Mouse (Mus musculus): ENCODE measurements around the gene Clock.

Clock gene

DNA sequence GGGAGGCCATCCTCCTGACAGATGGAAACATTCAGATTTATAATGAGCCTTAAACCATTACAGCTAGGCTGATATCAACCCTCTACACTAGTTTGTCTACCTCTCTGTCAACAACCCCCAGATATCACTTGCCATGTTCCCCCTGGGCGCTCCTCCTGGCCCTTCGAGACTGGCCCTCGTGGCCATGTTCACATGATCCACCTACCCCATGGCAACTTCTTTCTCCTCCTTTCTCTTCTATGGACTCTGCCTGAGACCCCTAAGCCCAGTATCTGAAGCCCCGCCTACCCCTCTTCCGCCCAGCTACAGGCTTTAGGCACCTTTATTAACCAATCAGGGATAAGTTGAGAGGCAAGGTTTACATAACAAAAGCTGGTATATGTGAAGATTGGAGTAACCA, 124.8 kb downstream of the Clock start:
- DNase-seq (ENCODE audit: low read depth, low spot score), result no peak

DNA sequence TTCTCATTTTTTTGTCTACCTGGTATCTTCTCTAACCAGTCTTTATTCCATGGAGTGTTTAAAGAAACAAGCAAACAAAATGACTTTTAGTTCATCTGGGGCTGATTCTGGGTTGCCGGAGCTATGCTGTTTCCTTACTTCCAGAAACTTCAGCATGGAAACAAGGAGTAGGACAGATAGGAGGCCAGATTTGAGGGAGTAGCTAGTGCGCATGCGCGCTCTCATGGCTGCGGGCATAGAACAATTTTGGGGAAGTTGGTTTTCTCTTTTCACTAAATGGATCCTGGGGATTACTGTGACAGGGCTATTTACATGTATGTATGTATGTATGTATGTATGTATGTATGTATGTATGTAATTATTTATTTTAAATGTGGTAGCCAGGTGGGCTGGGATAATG, 125.4 kb downstream of the Clock start:
- no peak for DNase-seq (ENCODE audit: low read depth, low spot score)

DNA sequence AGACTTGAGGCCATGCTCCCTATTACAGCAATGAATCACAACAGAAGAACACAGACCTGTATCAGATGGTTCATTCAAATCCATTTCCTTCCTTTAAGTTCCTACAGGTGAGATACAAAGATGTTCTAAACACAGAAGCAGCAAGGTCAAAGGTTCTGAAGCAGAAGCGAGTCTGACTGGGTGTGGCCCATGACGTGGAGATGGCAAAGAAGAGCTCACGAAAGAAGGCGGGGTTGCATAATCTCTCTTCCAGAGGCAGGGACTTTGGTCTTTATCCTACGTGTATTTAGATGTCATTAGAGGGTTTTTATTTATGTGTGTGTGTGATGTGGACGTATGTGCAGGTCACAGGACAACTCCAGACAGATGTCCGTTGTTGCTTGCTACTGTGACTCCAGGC, 126.9 kb downstream of the Clock start:
- no peak for DNase-seq (ENCODE audit: low read depth, low spot score)

DNA sequence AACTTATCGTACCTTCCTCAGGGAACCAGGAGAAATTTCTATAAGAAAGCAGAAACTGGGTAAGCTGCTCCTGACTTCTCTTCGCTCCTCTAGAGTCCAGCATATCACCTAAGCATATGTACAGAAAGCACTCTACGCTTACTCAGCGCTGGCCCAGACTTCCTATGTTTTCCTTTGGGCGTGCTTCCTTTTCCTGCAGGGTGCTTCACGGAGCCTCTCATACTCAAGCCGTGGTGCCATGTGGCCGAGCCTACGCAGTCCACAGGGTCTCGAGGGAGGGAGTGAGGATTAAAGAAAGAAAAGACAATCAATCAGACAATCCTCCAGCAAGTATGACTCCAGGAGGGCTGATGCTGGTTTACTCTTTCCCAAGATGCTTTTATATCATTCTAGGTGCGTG, 127.8 kb downstream of the Clock start:
- DNase-seq (ENCODE audit: low read depth, low spot score), result no peak

DNA sequence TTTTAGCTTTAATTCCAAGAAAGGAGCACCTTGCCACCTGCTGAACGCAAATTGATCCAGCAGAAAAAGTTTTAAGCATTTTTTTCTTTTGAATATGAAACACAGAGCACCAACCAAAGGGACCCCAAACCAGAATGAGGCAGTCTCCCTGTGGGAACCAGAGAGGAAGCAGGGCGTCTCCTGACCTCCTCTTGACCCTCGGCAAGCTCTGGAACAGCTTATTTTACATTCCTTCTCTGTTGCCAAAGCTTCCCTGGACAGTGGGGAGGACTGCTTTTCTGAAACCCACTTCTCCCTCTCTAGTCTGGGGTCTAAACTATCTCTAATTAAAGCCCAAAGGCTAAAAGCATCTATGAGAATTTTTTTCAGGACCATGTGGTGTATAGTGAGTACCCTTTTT, 128.2 kb downstream of the Clock start:
- DNase-seq (ENCODE audit: low read depth, low spot score), result no peak

DNA sequence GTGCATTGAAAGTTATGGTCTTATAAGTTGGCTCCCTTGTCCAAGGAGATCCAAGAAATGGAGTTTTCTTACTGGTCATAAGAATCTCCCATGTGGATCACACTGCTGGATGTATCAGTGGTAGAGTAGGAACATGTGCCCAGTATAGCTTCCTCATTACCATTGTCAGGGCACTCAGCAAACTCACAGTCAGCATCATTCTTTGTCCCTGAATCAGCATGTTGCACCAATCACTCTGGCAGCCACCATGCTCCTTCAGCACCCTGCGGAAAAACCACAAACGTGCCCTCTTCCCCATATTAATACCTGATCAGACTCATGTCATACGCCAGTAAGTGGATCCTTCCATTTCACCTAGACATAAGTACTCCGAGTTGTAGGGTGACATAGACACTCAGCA, 129.5 kb downstream of the Clock start:
- no peak for DNase-seq (ENCODE audit: low read depth, low spot score)

DNA sequence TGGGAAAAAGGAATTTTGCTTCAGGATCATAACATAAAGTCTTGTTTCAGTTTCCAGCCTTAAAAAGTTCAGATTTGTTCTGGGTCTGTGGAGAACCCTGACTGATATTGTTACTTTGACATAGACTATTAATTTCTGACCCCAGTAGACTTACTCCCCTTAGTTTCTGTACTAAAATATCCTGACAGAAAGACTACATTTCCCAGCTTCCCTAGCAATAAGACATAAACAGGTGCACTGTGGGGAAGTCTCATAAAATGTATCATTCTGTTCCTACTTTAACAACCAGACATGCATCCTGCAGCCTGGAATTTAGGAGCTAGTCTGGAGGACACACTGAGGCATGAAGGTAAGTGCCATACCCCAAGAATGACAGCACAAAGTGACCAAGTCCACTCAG, 133.6 kb downstream of the Clock start:
- no peak for DNase-seq (ENCODE audit: low read depth, low spot score)

DNA sequence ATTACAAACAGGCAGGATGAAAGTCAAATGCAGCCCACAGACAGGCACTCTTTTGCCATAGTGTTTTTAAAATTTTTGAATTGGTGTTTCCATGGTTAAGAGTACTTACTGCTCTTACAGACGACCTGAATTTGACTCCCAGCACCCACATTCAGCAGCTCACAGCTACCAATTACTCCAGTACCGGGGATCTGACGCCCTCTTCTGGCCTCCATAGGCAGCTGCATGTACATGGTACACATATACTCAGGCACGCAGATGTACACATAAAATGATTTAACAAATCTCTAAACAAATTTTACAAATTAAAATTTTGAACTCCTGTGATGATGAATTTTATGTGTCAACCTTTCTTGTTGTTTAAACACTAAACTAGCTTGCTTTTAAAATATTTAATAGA, 134.1 kb downstream of the Clock start:
- no peak for DNase-seq (ENCODE audit: low read depth, low spot score)

DNA sequence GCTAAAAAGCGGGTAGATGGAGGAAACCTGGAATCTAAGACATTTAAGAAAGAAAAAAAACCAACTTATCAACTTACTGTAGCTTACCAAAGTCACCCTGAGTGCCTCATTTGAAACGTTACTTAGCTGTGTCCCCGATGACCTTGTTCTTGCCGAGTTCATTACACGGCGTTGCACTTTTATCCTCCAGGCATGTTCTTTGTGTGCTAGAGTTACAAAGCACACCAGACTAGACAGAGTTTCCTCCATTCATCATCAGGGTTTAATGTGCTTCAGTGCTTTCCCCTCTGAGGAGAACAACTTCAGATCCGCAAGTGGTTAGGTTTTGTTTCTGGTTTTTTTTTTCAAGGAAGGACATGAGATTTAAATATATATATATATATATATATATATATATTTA, 139.8 kb downstream of the Clock start:
- DNase-seq (ENCODE audit: low read depth, low spot score), result no peak

DNA sequence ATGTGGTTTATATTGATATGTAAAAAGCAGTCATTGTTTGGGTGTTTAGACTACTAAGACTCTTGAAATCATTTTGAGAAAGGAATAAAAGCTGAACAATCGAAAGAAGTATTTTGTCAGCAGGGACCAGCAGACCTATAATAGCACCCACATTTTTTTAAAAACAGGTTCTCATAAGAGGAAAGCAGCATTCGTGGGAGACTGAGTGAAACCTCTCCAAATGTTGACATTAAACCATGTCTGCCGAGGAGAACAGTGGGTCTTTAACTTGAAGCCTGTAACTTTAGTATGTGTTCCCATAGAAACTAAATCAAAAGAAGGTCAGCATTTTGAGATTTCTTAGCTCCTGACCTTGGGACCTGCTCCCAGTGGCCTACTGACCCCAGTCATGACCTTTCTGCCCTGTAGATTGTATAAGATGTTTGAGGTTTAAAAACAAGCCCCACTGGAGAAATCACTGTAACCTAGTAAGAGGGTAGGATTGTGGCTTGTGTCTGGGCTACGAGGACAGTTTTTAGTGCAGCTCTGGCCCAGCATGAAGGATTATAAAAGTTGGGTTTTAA, 140.7 kb downstream of the Clock start:
- DNase-seq (ENCODE audit: low read depth, low spot score), result no peak

DNA sequence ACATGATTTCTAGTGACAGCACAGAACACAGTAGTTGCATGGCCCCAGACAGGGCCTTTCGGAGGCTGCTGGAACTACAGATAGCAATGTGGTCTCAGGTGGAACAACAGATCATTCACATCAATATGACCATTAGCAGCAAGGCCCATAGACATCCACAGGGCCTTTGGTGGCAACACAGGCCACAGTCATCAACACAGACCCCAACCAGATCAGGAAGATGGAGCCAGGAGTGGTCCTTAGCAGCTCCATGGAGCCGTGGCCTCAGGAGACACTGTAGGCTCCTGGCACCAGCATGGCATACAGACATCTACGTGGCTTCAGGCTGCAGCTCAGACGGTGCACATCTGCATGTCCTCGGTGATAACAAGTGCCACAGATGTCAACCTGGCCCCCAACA, 141.7 kb downstream of the Clock start:
- no peak for DNase-seq (ENCODE audit: low read depth, low spot score)

DNA sequence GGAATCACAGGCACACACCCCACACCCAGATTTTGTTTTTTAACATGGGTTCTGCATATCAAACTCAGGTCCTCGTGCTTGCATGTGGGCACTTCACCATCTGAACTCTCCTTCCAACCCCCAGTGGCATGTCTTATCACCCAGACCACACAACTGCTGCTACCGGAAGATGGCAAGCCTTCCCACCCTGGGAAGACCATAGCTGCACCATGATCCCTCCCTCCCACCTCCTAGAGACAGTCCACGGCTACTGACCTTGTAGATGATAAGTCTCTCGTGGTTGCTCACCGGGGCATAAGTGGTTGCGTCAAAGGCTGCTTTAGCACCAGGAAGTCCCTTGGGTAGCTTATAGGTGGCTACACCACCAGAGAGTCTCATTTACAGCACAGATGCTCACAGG, 143.1 kb downstream of the Clock start:
- no peak for DNase-seq (ENCODE audit: low read depth, low spot score)

DNA sequence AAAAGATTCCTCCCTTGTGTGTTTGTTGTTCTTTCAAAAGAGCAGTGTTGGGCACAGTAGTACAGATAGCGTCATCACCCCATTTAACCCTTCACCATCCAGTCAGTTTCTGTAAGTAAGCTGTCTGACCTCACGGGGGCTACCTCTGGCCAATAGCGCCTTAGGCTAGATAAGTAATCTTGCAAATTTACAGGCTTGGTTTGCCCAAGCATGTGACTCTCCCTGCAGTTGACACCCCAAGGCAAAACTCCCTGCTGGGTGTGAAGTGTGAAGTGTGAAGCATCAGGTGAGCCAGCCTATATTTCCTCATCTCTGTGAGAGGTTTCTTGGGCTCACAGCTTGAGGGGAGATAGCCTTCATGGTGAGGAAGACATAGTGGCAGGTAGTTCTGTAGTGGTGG, 144.5 kb downstream of the Clock start:
- no peak for DNase-seq (ENCODE audit: low read depth, low spot score)

Data from skeletal muscle tissue, adult 2 months (tissue).